Mouse (Mus musculus): ENCODE data around the gene Sox1. TPM values are rescaled to one million over a fixed set of nuclear protein-coding genes. Genes with fewer than 3 reads are reported as not detected.

Gene Sox1
- polyA plus RNA-seq (2012; rRNA removed) = not detected in 2 replicates

DNA sequence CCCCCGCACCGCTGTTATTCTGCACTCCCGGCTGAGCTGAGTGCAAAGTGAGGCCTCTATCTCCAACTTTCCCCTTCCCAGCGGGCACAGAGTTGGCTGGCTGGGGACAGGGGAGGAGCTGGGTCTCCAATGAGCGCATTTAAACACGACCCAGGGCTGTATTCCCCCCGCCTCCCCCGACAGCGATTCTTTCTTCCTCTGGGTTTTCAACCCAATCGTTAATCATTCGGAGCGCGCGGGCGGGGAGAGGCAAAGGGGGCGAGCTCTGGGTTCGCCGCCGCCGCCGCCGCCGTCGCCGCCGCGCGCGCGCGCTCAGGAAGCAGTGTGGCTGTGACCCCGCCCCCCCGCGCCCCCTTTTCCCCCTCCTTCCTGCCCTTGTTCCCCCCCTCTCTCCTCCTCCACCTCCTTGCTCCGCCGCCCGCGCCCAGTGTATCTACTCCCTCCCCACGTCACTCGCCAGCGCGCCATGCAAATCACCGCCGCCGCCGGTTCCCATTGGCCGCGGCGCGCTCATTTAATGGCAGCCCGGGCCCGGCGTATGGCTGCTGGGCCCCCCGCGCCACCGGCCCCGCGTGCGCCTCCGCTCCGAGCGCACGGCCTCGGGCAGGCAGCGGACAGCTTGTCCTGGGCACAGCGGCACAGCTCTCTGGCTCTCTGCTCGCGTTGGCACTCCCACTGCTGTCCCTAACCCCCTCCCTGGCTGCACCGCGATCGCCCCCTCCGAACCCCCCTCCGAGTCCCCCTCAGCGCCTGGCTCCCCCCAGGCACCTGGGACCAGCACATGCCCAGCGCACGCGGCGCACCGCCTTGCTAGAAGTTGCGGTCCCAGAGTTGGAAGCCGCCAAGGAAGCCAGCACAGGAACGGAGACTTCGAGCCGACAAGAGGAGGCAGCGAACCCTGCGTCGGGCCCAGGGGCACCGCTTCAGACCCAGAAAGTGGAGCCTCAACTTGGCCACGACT lies at the start of gene Sox1:
Gene Sox1, plus strand, starts transcription at position 225 of the 961 bp plus-strand sequence.
- 1% methylated on average over 81 of the region's 89 CpGs for WGBS
- no peak for DNase-seq (ENCODE audit: low read depth, low spot score)

GRCm38 (mm10) chr8:12345881-12346280 lies 49.2 kb upstream of the Sox1 start:
- DNase-seq (ENCODE audit: low read depth, low spot score) = no peak
- WGBS = 40% methylated on average over 4 of the region's 4 CpGs

GRCm38 (mm10) chr8:12346870-12347269 lies 48.2 kb upstream of the Sox1 start:
- DNase-seq (ENCODE audit: low read depth, low spot score) = no peak
- 80% methylated on average over 11 of the region's 11 CpGs for WGBS

DNA sequence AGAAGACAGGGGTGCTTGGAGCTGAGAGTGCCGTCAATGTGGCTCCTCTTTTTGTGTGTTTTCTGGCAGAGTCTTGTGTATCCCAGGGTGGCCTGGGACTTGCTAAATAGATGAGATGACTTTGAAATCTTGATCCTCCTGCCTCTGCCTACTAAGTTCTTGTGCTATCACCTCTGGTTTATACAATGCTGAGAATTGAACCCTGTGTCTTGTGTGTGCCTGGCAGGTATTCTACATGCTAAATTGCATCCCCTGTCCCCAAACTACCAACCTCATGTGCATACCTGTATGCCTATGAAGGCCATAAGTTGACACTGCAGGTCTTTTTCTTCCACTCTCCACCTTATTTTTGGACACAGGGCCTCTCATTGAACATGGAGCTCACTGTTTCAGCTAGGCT lies 46.8 kb upstream of the Sox1 start:
- no peak for DNase-seq (ENCODE audit: low read depth, low spot score)
- WGBS = 87% methylated on average over 1 of the region's 1 CpGs

DNA sequence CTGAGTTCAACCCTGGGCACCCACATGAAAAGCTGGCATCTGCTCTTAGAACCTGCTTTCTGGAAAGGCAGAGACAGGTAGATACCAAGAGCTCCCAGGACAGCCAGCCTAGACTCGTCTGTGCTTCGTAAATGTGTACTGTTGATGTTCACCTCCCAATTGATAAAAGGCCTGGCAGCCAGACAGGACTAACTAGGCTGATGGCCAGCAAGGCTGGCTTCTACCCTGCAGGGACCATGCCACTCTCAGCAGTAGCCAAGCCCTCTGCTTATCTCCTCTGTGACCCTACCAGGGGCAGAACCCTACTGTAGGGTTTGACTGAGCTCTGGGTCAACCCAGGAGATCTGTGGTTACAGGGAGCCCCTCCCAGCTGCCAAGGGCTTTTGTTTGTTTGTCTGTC lies 45.5 kb upstream of the Sox1 start:
- WGBS = 36% methylated on average over 2 of the region's 2 CpGs
- no peak for DNase-seq (ENCODE audit: low read depth, low spot score)

- DNase-seq (ENCODE audit: low read depth, low spot score) = no peak
Measured at GRCm38 (mm10) chr8:12351121-12351520, 44.0 kb upstream of the Sox1 start.

DNA sequence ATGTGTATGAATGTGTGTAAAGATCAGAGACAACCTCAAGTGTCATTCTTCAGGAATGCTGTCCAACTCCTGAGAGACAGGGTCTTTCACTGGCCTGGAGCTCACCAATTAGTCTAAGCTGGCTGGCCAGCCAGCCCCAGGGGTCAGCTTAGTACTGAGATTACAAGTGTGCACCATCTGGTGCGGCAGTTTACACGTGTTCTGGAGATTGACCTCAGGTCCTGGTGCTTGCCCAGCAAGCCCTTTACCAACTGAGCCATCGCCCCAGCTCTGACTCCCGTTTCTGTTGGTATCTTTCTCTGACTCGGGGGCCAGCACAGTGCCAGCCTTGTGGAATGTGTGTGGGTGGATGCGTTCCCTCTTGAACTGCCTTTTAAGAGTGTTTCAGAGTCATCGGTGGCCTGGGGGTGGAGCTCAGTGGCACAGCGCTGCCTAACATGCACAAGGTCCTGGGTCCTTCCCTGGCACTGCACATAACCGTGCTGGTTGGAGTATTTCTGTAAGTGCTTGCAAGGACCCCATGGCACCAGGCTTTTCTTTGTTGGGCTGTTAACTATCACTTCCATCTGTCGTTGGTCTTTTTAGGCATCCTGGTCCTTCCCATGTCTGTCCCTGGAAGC lies 40.6 kb upstream of the Sox1 start:
- WGBS = 70% methylated on average over 10 of the region's 10 CpGs

GRCm38 (mm10) chr8:12368161-12368560 lies 26.9 kb upstream of the Sox1 start:
- DNase-seq (ENCODE audit: low read depth, low spot score) = no peak

More for the DNA sequence above, 40.6 kb upstream of the Sox1 start:
- DNase-seq (ENCODE audit: low read depth, low spot score) = no peak

GRCm38 (mm10) chr8:12368856-12369255 lies 26.2 kb upstream of the Sox1 start:
- DNase-seq (ENCODE audit: low read depth, low spot score) = no peak
- 49% methylated on average over 6 of the region's 6 CpGs for WGBS

More at GRCm38 (mm10) chr8:12368161-12368560, 26.9 kb upstream of the Sox1 start:
- WGBS = 46% methylated on average over 7 of the region's 7 CpGs

DNA sequence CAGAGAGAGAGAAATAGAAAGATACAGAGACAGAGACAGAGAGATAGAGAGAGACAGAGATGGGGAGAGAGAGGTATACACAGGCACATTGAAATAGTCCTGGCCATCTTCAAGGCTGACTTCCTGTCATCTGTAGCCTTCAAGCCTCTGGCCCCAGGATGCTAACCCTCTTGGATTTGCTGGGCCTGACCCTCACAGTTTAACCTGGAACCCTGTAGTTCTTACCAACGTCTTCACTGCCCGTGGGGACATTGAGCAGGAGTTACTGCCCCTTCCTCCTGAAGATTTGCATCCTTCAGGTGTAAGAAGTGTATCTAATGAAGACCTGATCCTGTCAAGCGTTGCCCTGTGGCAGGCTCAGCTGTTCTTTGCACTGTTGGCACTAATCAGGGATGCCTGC lies 14.0 kb upstream of the Sox1 start:
- 68% methylated on average over 3 of the region's 3 CpGs for WGBS
- no peak for DNase-seq (ENCODE audit: low read depth, low spot score)

DNA sequence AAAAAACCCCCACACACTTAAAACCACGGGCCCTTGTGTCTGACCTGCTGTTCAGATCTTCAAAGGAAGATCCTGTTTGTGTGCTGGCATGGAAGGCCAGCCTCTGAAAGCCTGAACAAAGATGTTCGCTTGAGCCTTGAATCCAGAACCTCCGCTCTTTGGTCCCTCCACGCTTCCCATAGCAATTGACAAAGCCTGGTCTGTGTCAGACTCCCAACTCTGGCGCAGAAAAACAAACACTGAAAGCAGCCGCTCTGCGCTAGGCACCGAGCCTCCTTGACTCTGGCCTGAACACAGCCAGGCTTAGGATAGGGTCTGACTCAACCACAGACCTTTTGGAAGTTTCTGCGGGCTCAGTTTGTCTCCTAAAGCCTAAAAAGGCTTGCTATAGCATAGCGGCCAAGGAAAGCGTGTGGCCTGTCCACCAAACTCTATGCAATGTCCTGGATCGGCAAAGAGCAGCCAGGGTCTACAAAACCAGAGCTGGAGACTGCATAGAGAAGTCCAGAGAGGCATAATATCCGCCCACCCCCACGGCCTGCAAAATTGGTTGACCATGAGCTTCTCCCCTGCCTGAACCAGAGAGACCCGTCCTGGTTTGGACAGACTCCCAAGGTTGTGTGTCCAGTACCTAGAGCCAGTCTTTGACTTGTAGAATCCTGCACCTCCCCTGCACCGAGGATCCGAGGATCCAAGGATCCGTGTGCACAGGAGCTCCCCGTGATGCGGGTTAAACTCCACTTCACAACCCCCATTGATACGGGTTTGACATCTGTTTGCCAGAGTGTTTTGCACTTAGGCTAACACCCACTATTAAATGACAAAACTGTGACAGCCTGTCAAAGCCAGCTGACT lies 12.2 kb upstream of the Sox1 start:
- no peak for DNase-seq (ENCODE audit: low read depth, low spot score)

DNA sequence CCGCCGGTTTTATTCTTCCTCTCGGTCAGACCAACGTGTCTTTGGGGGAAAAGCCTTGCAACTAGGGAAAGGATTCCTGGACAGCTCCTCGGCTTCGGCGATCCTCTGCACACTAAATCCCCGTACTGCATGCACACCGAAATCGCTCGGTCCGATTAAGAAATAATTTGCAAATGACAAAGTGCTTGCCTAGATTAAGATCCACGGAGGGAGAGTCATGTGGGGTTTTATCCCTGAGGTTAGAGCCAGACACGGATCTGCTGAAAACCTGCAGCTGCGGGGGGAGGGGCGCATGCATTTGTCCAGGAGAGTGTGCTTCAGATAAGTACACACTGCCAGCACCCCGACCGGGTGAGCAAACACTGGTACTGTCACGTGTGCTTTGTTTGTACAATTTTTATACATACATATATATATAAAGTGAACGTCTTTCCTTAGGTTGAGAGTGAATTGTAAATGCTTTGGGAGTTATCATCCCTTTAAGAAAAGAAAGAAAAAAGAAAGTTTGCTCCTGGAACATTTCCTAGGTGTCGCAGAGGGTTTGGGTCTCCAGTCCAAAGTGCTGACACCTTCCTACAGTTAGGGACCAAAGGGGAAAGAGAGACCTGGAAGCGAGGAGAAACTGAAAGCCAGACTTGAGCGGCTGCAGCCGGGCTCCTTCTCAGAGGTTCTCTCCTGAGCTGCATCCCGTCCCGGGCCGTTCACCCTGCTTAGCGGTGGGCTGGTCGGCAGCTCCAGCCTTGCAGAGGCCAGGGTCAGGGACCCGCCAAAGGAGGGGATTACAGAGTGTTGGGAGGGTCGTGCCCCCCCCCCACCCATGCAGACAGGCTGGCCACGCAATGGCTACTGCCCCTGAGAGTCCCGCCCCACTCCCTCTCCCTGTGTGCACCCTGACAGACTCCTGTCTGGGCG lies 10.9 kb upstream of the Sox1 start:
- no peak for DNase-seq (ENCODE audit: low read depth, low spot score)
- 2% methylated on average over 34 of the region's 34 CpGs for WGBS

More for the DNA sequence above, 12.2 kb upstream of the Sox1 start:
- WGBS = 7% methylated on average over 21 of the region's 21 CpGs

- no peak for DNase-seq (ENCODE audit: low read depth, low spot score)
- WGBS = 2% methylated on average over 57 of the region's 57 CpGs
Measured at GRCm38 (mm10) chr8:12384996-12385685, 10.0 kb upstream of the Sox1 start.

DNA sequence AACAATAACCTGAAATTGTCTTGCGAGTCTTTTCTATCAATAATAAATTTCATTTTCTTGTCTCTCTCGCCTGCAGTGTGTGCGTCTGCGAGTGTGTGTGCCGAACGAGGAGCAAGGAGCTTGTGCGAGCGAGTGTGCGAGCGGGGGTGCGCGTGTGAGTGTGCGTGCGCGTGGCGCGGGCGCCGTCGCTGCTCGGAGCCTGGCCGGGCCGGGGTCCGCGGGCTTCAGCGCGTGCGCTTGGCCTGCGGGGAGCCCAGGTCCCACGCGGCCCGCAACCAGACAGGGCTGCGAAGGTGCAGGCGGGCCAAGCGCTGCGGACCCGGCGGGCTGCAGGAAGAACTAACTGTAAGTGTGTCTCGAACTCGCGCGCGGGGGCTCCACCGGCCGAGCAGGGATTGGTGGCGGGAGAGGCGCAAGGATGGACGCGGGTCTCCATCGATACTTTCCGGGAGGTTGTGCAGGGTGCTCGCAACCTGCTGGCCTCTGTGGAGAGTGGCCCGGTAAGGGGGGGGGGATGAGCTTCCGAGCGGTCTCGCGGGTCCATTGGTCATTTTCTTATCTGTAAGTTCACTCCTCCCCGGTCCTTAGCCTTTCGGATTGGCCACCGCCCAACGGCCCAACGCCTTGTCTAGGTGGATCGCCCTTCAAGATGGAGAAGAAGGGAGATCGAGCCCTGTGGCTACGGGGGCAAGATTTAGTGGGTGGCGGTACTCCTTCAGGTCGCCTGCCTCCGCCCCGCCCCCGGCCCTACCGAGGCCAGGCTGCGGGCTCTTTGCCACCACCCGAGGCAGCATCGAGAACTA lies 9.2 kb upstream of the Sox1 start:
- 2% methylated on average over 74 of the region's 74 CpGs for WGBS
- no peak for DNase-seq (ENCODE audit: low read depth, low spot score)

- DNase-seq (ENCODE audit: low read depth, low spot score) = no peak
- 5% methylated on average over 32 of the region's 32 CpGs for WGBS
Measured at GRCm38 (mm10) chr8:12386530-12387222, 8.4 kb upstream of the Sox1 start.

GRCm38 (mm10) chr8:12387223-12387860 lies 7.8 kb upstream of the Sox1 start:
- DNase-seq (ENCODE audit: low read depth, low spot score) = no peak
- WGBS = 2% methylated on average over 13 of the region's 13 CpGs

GRCm38 (mm10) chr8:12387901-12388300 lies 7.2 kb upstream of the Sox1 start:
- 15% methylated on average over 4 of the region's 4 CpGs for WGBS
- DNase-seq (ENCODE audit: low read depth, low spot score) = no peak
